Mouse (Mus musculus): ENCODE measurements around the gene Mpeg1. TPM values are rescaled to one million over a fixed set of nuclear protein-coding genes. Genes with fewer than 3 reads are reported as not detected.

The Mpeg1 gene
- total and polyA plus RNA-seq, 3 experiments = 43.8 to 270 (median 68.0) TPM

DNA sequence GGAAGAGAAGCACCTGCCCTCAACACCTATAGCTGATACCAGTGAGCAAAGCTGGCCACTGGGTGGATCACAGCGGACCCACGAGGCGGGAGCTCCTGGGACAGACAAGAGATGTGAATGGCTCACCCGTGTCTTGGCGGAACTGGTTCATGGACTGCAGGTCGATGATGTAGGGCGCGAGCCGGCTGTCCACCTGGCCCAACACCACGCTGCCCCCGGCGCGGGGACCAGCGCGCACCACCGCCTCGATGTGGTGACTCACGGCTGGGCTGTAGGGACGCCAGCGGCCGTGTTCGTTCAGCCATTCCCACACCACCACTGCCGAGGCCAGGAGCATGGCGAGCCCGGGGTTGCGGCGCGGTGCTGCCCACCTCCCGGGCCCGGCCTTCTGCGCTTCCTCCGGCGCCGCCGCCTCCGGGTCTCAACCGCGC lies 40.3 kb downstream of the Mpeg1 start:
- peak overlapping the region; percentile 83 for H3K4me2 ChIP-seq (ENCODE audit: insufficient read depth, low read depth, poor library complexity, severe bottlenecking)
- peak overlapping the region; percentile 73 to 99 (median 96) for H3K4me3 ChIP-seq (replicated peaks in 1 of 3; ENCODE audit: low read depth in 2 of 3, low read length in 2 of 3, poor library complexity in 1 of 3)
- in situ Hi-C loops (cut with MboI; ENCODE audit: low pct_ligation_motif_present, low pct_unique_long_range_greater_than_20kb, low sequenced_read_pairs) (loop anchor here (5.0 kb wide), 1 partner anchor 39 kb away; the partner anchor contains the start of gene Mpeg1), dilution Hi-C loops (cut with MboI; ENCODE audit: extremely low pct_ligation_motif_present, extremely low pct_unique_long_range_greater_than_20kb, low sequenced_read_pairs) (no loop called here)
- H3K9me3 ChIP-seq (replicated peaks; ENCODE audit: low read length) = no peaks in the 10 kb centered on the region
- no peaks in the 10 kb centered on the region for H3K27me3 ChIP-seq (replicated peaks)
- H3K27ac ChIP-seq (ENCODE audit: insufficient read depth, low read depth) = peak overlapping the region; percentile 71
- 0 out of 2 replicates have a peak, but pooled peaks have one; percentile 20 for TF ChIP-seq ZMIZ1 (IDR thresholded peaks at IDR 0.05; ENCODE audit: low read depth, low read length)
- TF ChIP-seq MAX (IDR thresholded peaks at IDR 0.05; ENCODE audit: low read length) = 0 out of 2 replicates have a peak, but pooled peaks have one; percentile 36
- no peak for TF ChIP-seq ETS1 (conservative IDR thresholded peaks at IDR 0.05; ENCODE audit: low read depth, low read length)
- peak; percentile 45; the same call in 1 of the 2 replicates for TF ChIP-seq SIN3A (IDR thresholded peaks at IDR 0.05; ENCODE audit: low read length)
- TF ChIP-seq TCF12 (IDR thresholded peaks at IDR 0.05; ENCODE audit: low read depth, low read length) = no peak
- peaks cover 18% of the 10 kb centered on the region for H3K79me2 ChIP-seq (replicated peaks; ENCODE audit: control insufficient read depth, extremely low read depth, insufficient read depth, poor library complexity, severe bottlenecking)
- no peak for DNase-seq (ENCODE audit: extremely low read depth)
- peak overlapping the region; percentile 80 for H3K9ac ChIP-seq (ENCODE audit: insufficient read depth, low read depth)
- peaks cover 6 to 38% of the 10 kb centered on the region in 2 experiments for H3K4me1 ChIP-seq (ENCODE audit: control insufficient read depth in 1 of 2, insufficient read depth in 2 of 2)
- H3K36me3 ChIP-seq (replicated peaks in 1 of 2; ENCODE audit: control insufficient read depth in 1 of 2, insufficient read depth in 1 of 2, low read length in 1 of 2) = peaks cover 0 to 26% of the 10 kb centered on the region in 2 experiments

DNA sequence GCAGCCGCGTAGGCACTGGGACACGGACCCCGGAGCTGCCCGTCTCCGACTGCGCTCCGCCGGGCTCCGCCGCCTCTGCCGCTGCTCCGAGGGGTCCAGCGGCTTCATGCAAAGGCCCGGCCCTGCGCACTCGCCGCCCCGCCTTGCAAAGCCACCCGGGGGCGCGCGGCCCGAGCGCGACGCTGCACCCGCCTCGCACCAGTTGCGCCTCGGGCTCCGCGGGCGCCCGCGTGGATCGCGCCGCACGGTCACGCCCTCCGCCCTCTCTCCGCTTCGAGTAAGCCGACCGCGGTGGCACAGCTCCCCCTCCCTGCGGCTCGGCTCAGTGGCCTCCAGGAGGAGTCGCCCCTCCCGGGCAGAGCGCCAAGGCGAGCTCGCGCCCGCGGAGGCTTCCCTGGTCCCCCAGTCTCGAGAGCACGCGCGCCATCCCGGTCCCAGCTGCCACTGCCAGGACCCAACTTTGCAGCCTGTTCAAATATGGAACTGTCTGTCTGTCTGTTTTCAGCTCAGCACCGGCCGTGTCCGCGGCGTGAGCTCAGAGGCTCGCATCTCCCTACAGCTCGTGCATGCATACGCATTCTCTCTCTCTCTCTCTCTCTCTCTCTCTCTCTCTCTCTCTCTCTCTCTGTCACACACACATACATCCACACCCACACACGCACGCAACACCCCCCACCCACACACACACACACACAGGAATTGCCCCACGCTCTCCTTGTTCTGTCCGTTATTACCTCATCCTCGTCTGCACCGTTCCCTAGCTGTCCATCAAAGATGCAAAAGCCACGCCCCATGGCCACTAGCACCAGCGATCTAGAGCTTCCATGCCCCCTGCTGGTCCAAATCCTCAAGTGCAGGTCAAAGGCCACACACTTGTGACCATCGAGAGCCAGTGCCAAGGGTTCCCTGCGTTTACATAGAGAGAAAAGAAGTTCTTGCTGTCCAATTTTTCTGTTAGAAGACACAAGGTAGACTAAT lies 41.1 kb downstream of the Mpeg1 start, which contains the start of gene Dtx4:
Gene Dtx4, minus strand, starts transcription at position 85 of the 978 bp plus-strand sequence.
- H3K9me3 ChIP-seq (replicated peaks; ENCODE audit: low read length) = no peaks in the 10 kb centered on the region
- in situ Hi-C loops (cut with MboI; ENCODE audit: low pct_ligation_motif_present, low pct_unique_long_range_greater_than_20kb, low sequenced_read_pairs) = loop anchor here (5.0 kb wide), 1 partner anchor 39 kb away; the partner anchor contains the start of gene Mpeg1
- H3K4me3 ChIP-seq (replicated peaks in 1 of 3; ENCODE audit: low read depth in 2 of 3, low read length in 2 of 3, poor library complexity in 1 of 3) = peak within 1 kb of the TSS; percentile 73 to 99 (median 96)
- peak; percentile 98 for DNase-seq (ENCODE audit: extremely low read depth)
- peak within 1 kb of the TSS; percentile 71 for H3K27ac ChIP-seq (ENCODE audit: insufficient read depth, low read depth)
- dilution Hi-C loops (cut with MboI; ENCODE audit: extremely low pct_ligation_motif_present, extremely low pct_unique_long_range_greater_than_20kb, low sequenced_read_pairs) = no loop called here
- peak within 1 kb of the TSS; percentile 83 for H3K4me2 ChIP-seq (ENCODE audit: insufficient read depth, low read depth, poor library complexity, severe bottlenecking)
- no peaks in the 10 kb centered on the region for H3K27me3 ChIP-seq (replicated peaks)
- peaks cover 5 to 31% of the 10 kb centered on the region in 2 experiments for H3K4me1 ChIP-seq (ENCODE audit: control insufficient read depth in 1 of 2, insufficient read depth in 2 of 2)
- peaks cover 0 to 19% of the 10 kb centered on the region in 2 experiments for H3K36me3 ChIP-seq (replicated peaks in 1 of 2; ENCODE audit: control insufficient read depth in 1 of 2, insufficient read depth in 1 of 2, low read length in 1 of 2)
- H3K9ac ChIP-seq (ENCODE audit: insufficient read depth, low read depth) = peak within 1 kb of the TSS; percentile 80
- peaks cover 18% of the 10 kb centered on the region for H3K79me2 ChIP-seq (replicated peaks; ENCODE audit: control insufficient read depth, extremely low read depth, insufficient read depth, poor library complexity, severe bottlenecking)
- no peak for TF ChIP-seq MAFK (IDR thresholded peaks at IDR 0.05; ENCODE audit: insufficient replicate concordance, low read length)
- TF ChIP-seq JUN (IDR thresholded peaks at IDR 0.05; ENCODE audit: insufficient read depth, low read depth, low read length) = 0 out of 2 replicates have a peak, but pooled peaks have one; percentile 11
- TF ChIP-seq ETS1 (conservative IDR thresholded peaks at IDR 0.05; ENCODE audit: low read depth, low read length) = no peak
- TF ChIP-seq CTCF (conservative IDR thresholded peaks at IDR 0.05 in 1 of 2, IDR thresholded peaks at IDR 0.05 in 1 of 2; ENCODE audit: low read depth in 2 of 2, low read length in 2 of 2) = peak; percentile 63 to 96; a peak in 3 of 4 replicates
- no peak; the same call in 1 of the 2 replicates for TF ChIP-seq NRF1 (IDR thresholded peaks at IDR 0.05; ENCODE audit: low read depth, low read length)
- no peak for TF ChIP-seq PAX5 (IDR thresholded peaks at IDR 0.05; ENCODE audit: low read length)
- no peak for TF ChIP-seq USF2 (conservative IDR thresholded peaks at IDR 0.05; ENCODE audit: low read depth, low read length)
- TF ChIP-seq MEF2A (IDR thresholded peaks at IDR 0.05; ENCODE audit: borderline replicate concordance, low read depth, low read length) = 0 out of 2 replicates have a peak, but pooled peaks have one; percentile 29
- TF ChIP-seq IRF4 (IDR thresholded peaks at IDR 0.05; ENCODE audit: low read depth, low read length) = peak; percentile 32; the same call in 1 of the 2 replicates
- no peak for TF ChIP-seq ZKSCAN1 (IDR thresholded peaks at IDR 0.05; ENCODE audit: borderline replicate concordance, low read depth, low read length)
- peak; percentile 80 for TF ChIP-seq SIN3A (IDR thresholded peaks at IDR 0.05; ENCODE audit: low read length)
- no peak for TF ChIP-seq E2F4 (IDR thresholded peaks at IDR 0.05; ENCODE audit: insufficient replicate concordance, low read depth, low read length)
- peak; percentile 96 for TF ChIP-seq RAD21 (IDR thresholded peaks at IDR 0.05; ENCODE audit: low read depth, low read length)
- no peak for TF ChIP-seq GABPA (IDR thresholded peaks at IDR 0.05; ENCODE audit: insufficient replicate concordance, low read depth, low read length)
- TF ChIP-seq MYC (IDR thresholded peaks at IDR 0.05; ENCODE audit: low read depth, low read length) = peak; percentile 30; the same call in 1 of the 2 replicates
- peak; percentile 96 for TF ChIP-seq SMC3 (IDR thresholded peaks at IDR 0.05; ENCODE audit: low read depth, low read length)
- no peak; the same call in 1 of the 2 replicates for TF ChIP-seq UBTF (IDR thresholded peaks at IDR 0.05; ENCODE audit: low read depth, low read length)
- peak; percentile 76 for TF ChIP-seq ZC3H11A (IDR thresholded peaks at IDR 0.05; ENCODE audit: low read depth, low read length)
- TF ChIP-seq TCF12 (IDR thresholded peaks at IDR 0.05; ENCODE audit: low read depth, low read length) = peak; percentile 55
- TF ChIP-seq NELFE (IDR thresholded peaks at IDR 0.05; ENCODE audit: low read depth, low read length) = peak; percentile 68; the same call in 1 of the 2 replicates
- TF ChIP-seq MAZ (IDR thresholded peaks at IDR 0.05; ENCODE audit: low read depth, low read length) = 0 out of 2 replicates have a peak, but pooled peaks have one; percentile 62
- peak; percentile 37 for TF ChIP-seq MXI1 (IDR thresholded peaks at IDR 0.05; ENCODE audit: low read depth, low read length)
- TF ChIP-seq ZMIZ1 (IDR thresholded peaks at IDR 0.05; ENCODE audit: low read depth, low read length) = no peak
- 0 out of 2 replicates have a peak, but pooled peaks have one; percentile 25 for TF ChIP-seq ELF1 (IDR thresholded peaks at IDR 0.05; ENCODE audit: low read depth, low read length)
- TF ChIP-seq HCFC1 (IDR thresholded peaks at IDR 0.05; ENCODE audit: low read depth, low read length) = no peak; the same call in 1 of the 2 replicates
